Mouse (Mus musculus) limb, embryonic 15.5 days (tissue): ENCODE data around the gene Rbm4b. TPM values are rescaled to one million over a fixed set of nuclear protein-coding genes. Genes with fewer than 3 reads are reported as not detected.
"Not testable (repeated sequence)": the region's sequence is repeated elsewhere in the genome, so short reads cannot be mapped to it uniquely, and the experiment has no call there.

ENCODE experiments used
- ATAC-seq: fragments of 200-750 bp; cut with Nextera tagmentation; 2 replicates; pipeline ENCODE4 v1.8.0; 2017; ENCODE audit warnings: low read depth, moderate TSS enrichment; ENCODE audit not compliant: insufficient number of reproducible peaks, low FRiP score, low TSS enrichment
- H3K27ac ChIP-seq: fragments of 300-500 bp; sonication (generic); 2 replicates; pipeline ENCODE4 v1.5.1; 2015; ENCODE audit warnings: moderate library complexity, mild to moderate bottlenecking, inconsistent platforms
- H3K27me3 ChIP-seq: fragments of 300-500 bp; sonication (generic); 2 replicates; pipeline ENCODE4 v1.6.1; 2015; ENCODE audit warnings: inconsistent platforms
- H3K36me3 ChIP-seq: fragments of 300-500 bp; sonication (generic); 2 replicates; pipeline ENCODE4 v1.6.1; 2015; ENCODE audit warnings: inconsistent platforms
- H3K4me1 ChIP-seq: fragments of 300-500 bp; sonication (generic); 2 replicates; pipeline ENCODE4 v1.6.1; 2015; ENCODE audit warnings: inconsistent platforms
- H3K4me2 ChIP-seq: fragments of 300-500 bp; sonication (generic); 2 replicates; pipeline ENCODE4 v1.6.1; 2015; ENCODE audit warnings: mild to moderate bottlenecking, inconsistent platforms
- H3K4me3 ChIP-seq: fragments of 300-500 bp; sonication (generic); 2 replicates; pipeline ENCODE4 v1.5.1; 2015; ENCODE audit warnings: mild to moderate bottlenecking, inconsistent platforms
- H3K9ac ChIP-seq: fragments of 300-500 bp; sonication (generic); 2 replicates; pipeline ENCODE4 v1.6.1; 2015; ENCODE audit warnings: inconsistent platforms
- H3K9me3 ChIP-seq: fragments of 300-500 bp; sonication (generic); 2 replicates; pipeline ENCODE4 v1.6.1; 2016; ENCODE audit warnings: inconsistent platforms
- WGBS: fragments of 180-500 bp; shearing (Covaris S2); methylation state at CpG from one replicate; pipeline ENCODE4 v1.1.7; 2015; 5-methylcytosine and 5-hydroxymethylcytosine counted together
- polyA plus RNA-seq: library from polyadenylated mRNA; unstranded; fragments of >200 nt; fragmentation: Nextera tagmentation; extraction: Ambion mirVana; gene quantifications from 2 replicates; pipeline ENCODE4 v1.2.1, GENCODE M21; 2015

The Rbm4b gene
- polyA plus RNA-seq, 1 experiment from 2014 or later, result 56.9 TPM

- Histone ChIP-seq H3K4me2 (peak overlapping the region; percentile 80), H3K36me3 (no peaks in the 10 kb centered on the region), H3K27me3 (no peaks in the 10 kb centered on the region), H3K9ac (peak overlapping the region; percentile 76), H3K27ac (peak overlapping the region; percentile 97), H3K4me3 (peak overlapping the region; percentile 87), H3K4me1 (peaks cover 22% of the 10 kb centered on the region), H3K9me3 (no peaks in the 10 kb centered on the region)
- WGBS, result 3% methylated on average over 12 of the region's 12 CpGs
- peak; percentile 60 for ATAC-seq
These were observed 55.6 kb downstream of the Rbm4b start for GRCm38 (mm10) chr19:4811909-4812242.

GRCm38 (mm10) chr19:4812334-4812949 is 56.1 kb downstream of the Rbm4b start:
- not testable (repeated sequence) for H3K9ac ChIP-seq, H3K36me3 ChIP-seq, ATAC-seq, H3K27me3 ChIP-seq, H3K9me3 ChIP-seq
- 76% methylated on average over 8 of the region's 8 CpGs for WGBS
- peak overlapping the region; percentile 97 for H3K27ac ChIP-seq
- H3K4me1 ChIP-seq, result peaks cover 22% of the 10 kb centered on the region
- H3K4me2 ChIP-seq, result peak overlapping the region; percentile 80
- peak overlapping the region; percentile 87 for H3K4me3 ChIP-seq

GRCm38 (mm10) chr19:4813015-4813414 is 56.7 kb downstream of the Rbm4b start:
- Histone ChIP-seq H3K27ac (no peak overlapping the region), H3K27me3 (no peaks in the 10 kb centered on the region), H3K4me2 (no peak overlapping the region), H3K4me1 (peaks cover 20% of the 10 kb centered on the region), H3K4me3 (no peak overlapping the region), H3K9ac (no peak overlapping the region), H3K36me3 (no peaks in the 10 kb centered on the region), H3K9me3 (no peaks in the 10 kb centered on the region)
- ATAC-seq, result no peak
- 83% methylated on average over 5 of the region's 6 CpGs for WGBS

Other genes starting within 250 kb of the Rbm4b start
- gene Pcx, start 246.0 kb upstream of the Rbm4b start, polyA plus RNA-seq, result 16.2 and 16.5 TPM in 2 replicates
- gene Lrfn4, start 140.8 kb upstream of the Rbm4b start, polyA plus RNA-seq, result 3.3 and 5.3 TPM in 2 replicates
- 63.9 and 64.8 TPM in 2 replicates for gene Rce1, start 130.9 kb upstream of the Rbm4b start, polyA plus RNA-seq
- 2.9 and 4.0 TPM in 2 replicates for gene Gm960, start 57.8 kb upstream of the Rbm4b start, polyA plus RNA-seq
- gene Sptbn2, start 45.3 kb upstream of the Rbm4b start, polyA plus RNA-seq, result 5.5 TPM in 2 replicates
- gene Rbm4, start 37.4 kb downstream of the Rbm4b start, polyA plus RNA-seq, result 60.3 and 63.0 TPM in 2 replicates
- gene Gm21992, start 55.1 kb downstream of the Rbm4b start, polyA plus RNA-seq, result 31.2 and 31.5 TPM in 2 replicates
- gene Rbm14, start 55.1 kb downstream of the Rbm4b start, polyA plus RNA-seq, result 70.3 and 70.7 TPM in 2 replicates
- 63.7 and 63.9 TPM in 2 replicates for gene Ccs, start 82.8 kb downstream of the Rbm4b start, polyA plus RNA-seq
- gene Ccdc87, start 82.9 kb downstream of the Rbm4b start, polyA plus RNA-seq, result 0.16 TPM in 1 of 2 replicates, not detected in the other
- gene Ctsf, start 98.6 kb downstream of the Rbm4b start, polyA plus RNA-seq, result 48.6 and 49.4 TPM in 2 replicates
- 9.5 and 14.1 TPM in 2 replicates for gene Actn3, start 121.4 kb downstream of the Rbm4b start, polyA plus RNA-seq
- 9.9 and 11.4 TPM in 2 replicates for gene Zdhhc24, start 122.2 kb downstream of the Rbm4b start, polyA plus RNA-seq
- gene Bbs1, start 150.1 kb downstream of the Rbm4b start, polyA plus RNA-seq, result 3.0 and 3.3 TPM in 2 replicates
- 127 and 135 TPM in 2 replicates for gene Dpp3, start 171.8 kb downstream of the Rbm4b start, polyA plus RNA-seq
- 2.6 and 4.0 TPM in 2 replicates for gene Peli3, start 186.6 kb downstream of the Rbm4b start, polyA plus RNA-seq
- 80.5 and 83.4 TPM in 2 replicates for gene Mrpl11, start 205.7 kb downstream of the Rbm4b start, polyA plus RNA-seq
- gene Npas4, start 233.8 kb downstream of the Rbm4b start, polyA plus RNA-seq, result not detected in 2 replicates